Comparison of ENCODE assay signal across 8 mouse cellular contexts in the genomic region with DNA sequence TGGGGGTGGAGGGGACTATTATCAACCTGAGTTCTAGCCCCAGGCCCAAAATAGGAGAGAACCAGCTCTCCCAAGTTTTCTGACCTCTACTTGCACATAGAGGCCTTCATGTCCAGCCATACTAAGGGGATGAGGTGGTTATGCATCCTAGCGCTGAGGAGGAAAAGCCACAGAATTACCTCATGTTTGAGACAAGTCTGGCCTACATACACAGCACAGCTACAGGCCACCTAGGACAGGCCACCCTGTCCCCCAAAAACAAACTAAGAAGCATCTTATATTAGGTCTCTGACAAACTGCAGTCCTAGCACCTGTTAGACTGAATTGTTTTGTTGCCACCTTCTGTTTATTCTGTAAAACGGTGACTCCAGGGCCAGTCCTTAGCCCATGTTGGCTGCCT. TPM values are rescaled to one million over a fixed set of nuclear protein-coding genes. Genes with fewer than 3 reads are reported as not detected.
DNase-seq lines count a peak whose midpoint lies in the region; ATAC-seq and TF ChIP-seq lines count a peak whose summit lies in the region.

No protein-coding gene starts in this region.

- DNase-seq in heart, adult 18-20 months: no peak
- peak; percentile 20 for DNase-seq in brain, embryonic 14.5 days (ENCODE audit: low read depth)
- DNase-seq in hindbrain, postnatal 0 days (ENCODE audit: low spot score): no peak
- DNase-seq in yolk sac, embryonic 10.5 days (ENCODE audit: low spot score): no peak
- no peak for DNase-seq in lung, postnatal 36 days
- no peak for DNase-seq in urinary bladder, postnatal 36 days (ENCODE audit: low spot score in 2 of 2)

- no peak for TF ChIP-seq CTCF in brain, embryonic 14.5 days (IDR thresholded peaks at IDR 0.05; ENCODE audit: borderline replicate concordance, extremely low read depth, insufficient read depth, insufficient read length)
- no peak for TF ChIP-seq CTCF in hindbrain, postnatal 0 days (IDR thresholded peaks at IDR 0.05; ENCODE audit: low read depth)

- H3K4me2 ChIP-seq in heart, embryonic 15.5 days: peak overlapping the region; percentile 71
- peak overlapping the region; percentile 84 for H3K4me2 ChIP-seq in hindbrain, postnatal 0 days (ENCODE audit: low read depth, low read length)
- peak overlapping the region; percentile 83 for H3K4me2 ChIP-seq in myocyte (ENCODE audit: low read depth)

- 57% methylated on average over 2 of the region's 2 CpGs for WGBS in heart, embryonic 15.5 days
- WGBS in hindbrain, postnatal 0 days: 44% methylated on average over 2 of the region's 2 CpGs

- H3K9me3 ChIP-seq in heart, embryonic 15.5 days (replicated peaks): no peaks in the 10 kb centered on the region
- no peaks in the 10 kb centered on the region for H3K9me3 ChIP-seq in hindbrain, postnatal 0 days (ENCODE audit: low read length)

- peaks cover 21% of the 10 kb centered on the region for H3K4me1 ChIP-seq in heart, embryonic 15.5 days (replicated peaks)
- H3K4me1 ChIP-seq in hindbrain, postnatal 0 days (ENCODE audit: insufficient read depth, low read length): peaks cover 6% of the 10 kb centered on the region; the same call in 1 of the 2 replicates

- no peaks in the 10 kb centered on the region for H3K27me3 ChIP-seq in heart, embryonic 15.5 days
- H3K27me3 ChIP-seq in hindbrain, postnatal 0 days (ENCODE audit: insufficient read depth, low read length): no peaks in the 10 kb centered on the region
- no peaks in the 10 kb centered on the region for H3K27me3 ChIP-seq in myocyte (ENCODE audit: control insufficient read depth, insufficient read depth, insufficient read length)

- H3K9ac ChIP-seq in heart, embryonic 15.5 days: no peak overlapping the region
- H3K9ac ChIP-seq in hindbrain, postnatal 0 days (replicated peaks; ENCODE audit: low read length): peak overlapping the region; percentile 99; the same call in 1 of the 2 replicates

- no peak for ATAC-seq in heart, embryonic 15.5 days (replicated peaks; ENCODE audit: insufficient number of reproducible peaks, insufficient read depth, low FRiP score, low read depth)
- no peak for ATAC-seq in hindbrain, postnatal 0 days

- peaks cover 33% of the 10 kb centered on the region for H3K79me2 ChIP-seq in myocyte (ENCODE audit: control insufficient read depth, insufficient read depth)

- peak overlapping the region; percentile 89 for H3K4me3 ChIP-seq in heart, embryonic 15.5 days
- H3K4me3 ChIP-seq in hindbrain, postnatal 0 days (ENCODE audit: low read length): peak overlapping the region; percentile 97
- peak overlapping the region; percentile 96 for H3K4me3 ChIP-seq in myocyte

- peak overlapping the region; percentile 99 for H3K27ac ChIP-seq in heart, embryonic 15.5 days
- H3K27ac ChIP-seq in hindbrain, postnatal 0 days: peak overlapping the region; percentile 99

- H3ac ChIP-seq in myocyte (ENCODE audit: control insufficient read depth, insufficient read length): no peak overlapping the region

- H3K36me3 ChIP-seq in heart, embryonic 15.5 days: no peaks in the 10 kb centered on the region
- no peaks in the 10 kb centered on the region for H3K36me3 ChIP-seq in hindbrain, postnatal 0 days (ENCODE audit: insufficient read depth, low read length)
- no peaks in the 10 kb centered on the region for H3K36me3 ChIP-seq in myocyte (ENCODE audit: control insufficient read depth, insufficient read depth)

- no peak for TF ChIP-seq POLR2A in brain, embryonic 14.5 days (IDR thresholded peaks at IDR 0.05; ENCODE audit: borderline replicate concordance, extremely low read depth, insufficient read depth, insufficient read length, poor library complexity, severe bottlenecking)
- no peak for TF ChIP-seq POLR2A in myocyte (IDR thresholded peaks at IDR 0.05; ENCODE audit: insufficient read length, low read depth)

TF ChIP-seq in myocyte, 11 proteins besides CTCF, POLR2A, EP300 and RAD21:
- TF ChIP-seq TCF12 (IDR thresholded peaks at IDR 0.05; ENCODE audit: insufficient read depth, poor library complexity, severe bottlenecking): no peak
- TF ChIP-seq POLR2AphosphoS2 (IDR thresholded peaks at IDR 0.05; ENCODE audit: insufficient read length, low read depth): no peak
- TF ChIP-seq USF1 (IDR thresholded peaks at IDR 0.05; ENCODE audit: low read depth): no peak
- no peak for TF ChIP-seq MYOD1 (IDR thresholded peaks at IDR 0.05; ENCODE audit: control insufficient read depth in 1 of 3, insufficient read length in 2 of 3, low read depth in 2 of 3)
- no peak for TF ChIP-seq E2F4 (IDR thresholded peaks at IDR 0.05; ENCODE audit: insufficient read depth)
- TF ChIP-seq TCF3 (IDR thresholded peaks at IDR 0.05; ENCODE audit: insufficient read length, low read depth): no peak
- TF ChIP-seq MAX (IDR thresholded peaks at IDR 0.05; ENCODE audit: low read depth): no peak
- no peak for TF ChIP-seq REST (IDR thresholded peaks at IDR 0.05; ENCODE audit: insufficient read depth, insufficient read length)
- no peak for TF ChIP-seq CEBPB (IDR thresholded peaks at IDR 0.05; ENCODE audit: insufficient read depth, poor library complexity, severe bottlenecking)
- TF ChIP-seq SRF (IDR thresholded peaks at IDR 0.05; ENCODE audit: control insufficient read depth, insufficient read length, low read depth): no peak
TF ChIP-seq in myocyte: peak in this region for 0.

RNA-seq across cellular contexts. Expression of gene Khdrbs1, which starts 1.4 kb away (rescaled TPM):
- polyA plus RNA-seq in heart, embryonic 15.5 days (2015; fragmentation: Nextera tagmentation; extraction: Ambion mirVana): 64.8 and 73.1 TPM in 2 replicates
- 10 to 100 TPM; 34.3 to 38.7 TPM for total RNA-seq in heart, adult 18-20 months (2021)
- polyA plus RNA-seq in brain, embryonic 14.5 days (2012; rRNA removed): 68.2 and 117 TPM in 2 replicates
- total RNA-seq in hindbrain, postnatal 0 days (2014; rRNA removed): 75.1 and 86.2 TPM in 2 replicates
- polyA plus RNA-seq in hindbrain, postnatal 0 days (2015; fragmentation: Nextera tagmentation; extraction: Ambion mirVana): 85.7 and 86.5 TPM in 2 replicates
- 40.4 TPM for polyA plus RNA-seq in myocyte (2012; fragmentation: generic; extraction: Trizol)

RNA-seq across cellular contexts. Expression of gene Tmem39b, which starts 46.9 kb away (rescaled TPM):
- polyA plus RNA-seq in heart, embryonic 15.5 days (2015; fragmentation: Nextera tagmentation; extraction: Ambion mirVana): 6.1 and 7.4 TPM in 2 replicates
- 1 to 10 TPM; 4.1 to 4.5 TPM for total RNA-seq in heart, adult 18-20 months (2021)
- polyA plus RNA-seq in brain, embryonic 14.5 days (2012; rRNA removed): 63.6 and 81.2 TPM in 2 replicates
- 23.8 and 25.2 TPM in 2 replicates for total RNA-seq in hindbrain, postnatal 0 days (2014; rRNA removed)
- polyA plus RNA-seq in hindbrain, postnatal 0 days (2015; fragmentation: Nextera tagmentation; extraction: Ambion mirVana): 10.5 and 12.1 TPM in 2 replicates
- 9.7 TPM for polyA plus RNA-seq in myocyte (2012; fragmentation: generic; extraction: Trizol)
